Mouse (Mus musculus): ENCODE results near the gene Tsku. TPM values are rescaled to one million over a fixed set of nuclear protein-coding genes. Genes with fewer than 3 reads are reported as not detected.

Gene Tsku
- polyA plus RNA-seq (2015; fragmentation: Nextera tagmentation; extraction: Ambion mirVana): 3.4 and 4.4 TPM in 2 replicates

GRCm38 (mm10) chr7:98361063-98361652 lies at the start of gene Tsku:
Tsku (minus strand) TSS chr7:98361328.

GRCm38 (mm10) chr7:98321083-98321482 lies 40.0 kb downstream of the Tsku start, which contains the start of gene Acer3:
Acer3 (minus strand) TSS chr7:98321208.

Other genes with a start within 250 kb of the Tsku start
- 5.8 and 8.3 TPM in 2 replicates for gene Myo7a, start 241.8 kb downstream of the Tsku start, polyA plus RNA-seq (2015; fragmentation: Nextera tagmentation; extraction: Ambion mirVana)
- gene Omp, start 215.8 kb downstream of the Tsku start, polyA plus RNA-seq (2015; fragmentation: Nextera tagmentation; extraction: Ambion mirVana): 0.48 and 0.70 TPM in 2 replicates
- gene Capn5, start 183.1 kb downstream of the Tsku start, polyA plus RNA-seq (2015; fragmentation: Nextera tagmentation; extraction: Ambion mirVana): 8.8 and 9.4 TPM in 2 replicates
- gene B3gnt6, start 161.8 kb downstream of the Tsku start, polyA plus RNA-seq (2015; fragmentation: Nextera tagmentation; extraction: Ambion mirVana): 0.08 TPM in 1 of 2 replicates, not detected in the other
- 37.7 and 40.2 TPM in 2 replicates for gene Acer3, start 40.1 kb downstream of the Tsku start, polyA plus RNA-seq (2015; fragmentation: Nextera tagmentation; extraction: Ambion mirVana)
- gene Gucy2d, start 79.1 kb upstream of the Tsku start, polyA plus RNA-seq (2015; fragmentation: Nextera tagmentation; extraction: Ambion mirVana): not detected in 2 replicates
- gene Lrrc32, start 128.0 kb upstream of the Tsku start, polyA plus RNA-seq (2015; fragmentation: Nextera tagmentation; extraction: Ambion mirVana): 3.2 and 4.2 TPM in 2 replicates